Mouse (Mus musculus) fat pad, adult 2 months (tissue): ENCODE measurements around the gene Cts7.

Experiments
- DNase-seq: peaks from one replicate; pipeline ENCODE4 v3.0.0-alpha.2; 2011; ENCODE audit warnings: low read depth, low spot score; ENCODE audit errors: extremely low read depth

Cts7 gene

DNA sequence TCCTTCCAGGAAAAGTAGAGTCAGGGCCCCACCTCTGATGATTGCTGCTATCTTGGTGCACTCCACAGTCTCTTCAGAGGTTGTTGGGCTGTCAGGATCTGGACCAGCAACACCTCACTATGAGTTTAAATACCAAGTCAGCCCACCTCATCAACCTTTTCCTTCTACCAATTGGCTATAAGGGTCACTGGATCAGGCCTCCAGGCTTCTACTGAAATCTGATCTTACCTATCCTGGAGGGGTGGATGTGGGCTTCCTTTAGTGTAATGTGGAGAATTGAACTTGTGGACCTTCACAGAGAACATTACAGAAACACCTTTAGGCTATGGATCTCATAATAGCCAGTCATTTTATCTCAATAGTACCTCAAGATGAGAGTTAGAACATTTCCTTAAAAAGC lies at the start of gene Cts7:
Gene Cts7 (minus strand): TSS at position 101 of the 400 bp plus-strand sequence.
- no peak for DNase-seq
